Mouse (Mus musculus): ENCODE measurements at regions not wholly inside any gene's neighbourhood (a gene's known extent, or its start where the extent isn't known, plus 50 kb on each side); places are given as distances from the start of the nearest gene placed in this dataset.

- DNase-seq = no peak
These were observed 146.7 kb downstream of the Plk2 start for GRCm38 (mm10) chr13:110541288-110542148.

DNA sequence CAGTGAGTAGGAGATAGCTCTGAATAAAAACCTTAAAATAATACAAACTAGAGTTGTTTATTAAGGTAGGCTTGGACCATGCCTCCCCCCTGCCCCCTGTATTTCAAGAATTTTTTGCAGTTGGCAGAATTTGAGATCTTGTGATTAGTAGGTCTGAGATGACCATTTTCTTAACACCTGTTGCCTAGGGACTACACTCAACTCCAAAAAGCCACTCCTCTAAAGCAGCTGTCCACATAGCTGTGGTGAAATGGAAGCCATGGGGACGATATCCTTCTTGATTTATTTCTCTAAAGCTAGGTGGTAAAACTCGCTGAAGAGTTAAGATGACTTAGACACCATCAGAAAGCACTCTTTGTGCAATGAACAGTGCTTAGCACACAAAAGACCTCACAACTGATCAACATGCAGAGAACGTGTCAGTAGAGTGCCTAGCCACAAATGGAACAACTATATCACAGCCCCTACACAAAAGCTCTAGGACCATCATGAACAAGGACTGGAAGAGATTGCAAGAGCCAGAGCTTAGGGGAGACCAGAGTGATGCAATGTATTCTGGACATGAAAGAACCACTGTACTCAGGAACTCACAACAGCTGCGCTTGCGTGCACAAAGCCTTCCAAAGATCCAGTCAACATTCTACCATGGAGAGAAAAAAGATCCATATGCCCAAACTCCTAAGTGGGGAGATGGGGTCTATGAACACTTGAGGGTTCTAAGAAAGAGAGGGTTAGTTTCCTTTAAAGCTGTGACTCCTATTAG is 147.6 kb downstream of the Plk2 start:
- no peak for DNase-seq

GRCm38 (mm10) chr13:110545454-110545853 is 150.6 kb downstream of the Plk2 start:
- DNase-seq = peak; percentile 37 to 46

GRCm38 (mm10) chr13:110555529-110556319 is 160.9 kb downstream of the Plk2 start:
- no peak for DNase-seq

GRCm38 (mm10) chr13:110556355-110557095 is 161.7 kb downstream of the Plk2 start:
- no peak for DNase-seq

DNA sequence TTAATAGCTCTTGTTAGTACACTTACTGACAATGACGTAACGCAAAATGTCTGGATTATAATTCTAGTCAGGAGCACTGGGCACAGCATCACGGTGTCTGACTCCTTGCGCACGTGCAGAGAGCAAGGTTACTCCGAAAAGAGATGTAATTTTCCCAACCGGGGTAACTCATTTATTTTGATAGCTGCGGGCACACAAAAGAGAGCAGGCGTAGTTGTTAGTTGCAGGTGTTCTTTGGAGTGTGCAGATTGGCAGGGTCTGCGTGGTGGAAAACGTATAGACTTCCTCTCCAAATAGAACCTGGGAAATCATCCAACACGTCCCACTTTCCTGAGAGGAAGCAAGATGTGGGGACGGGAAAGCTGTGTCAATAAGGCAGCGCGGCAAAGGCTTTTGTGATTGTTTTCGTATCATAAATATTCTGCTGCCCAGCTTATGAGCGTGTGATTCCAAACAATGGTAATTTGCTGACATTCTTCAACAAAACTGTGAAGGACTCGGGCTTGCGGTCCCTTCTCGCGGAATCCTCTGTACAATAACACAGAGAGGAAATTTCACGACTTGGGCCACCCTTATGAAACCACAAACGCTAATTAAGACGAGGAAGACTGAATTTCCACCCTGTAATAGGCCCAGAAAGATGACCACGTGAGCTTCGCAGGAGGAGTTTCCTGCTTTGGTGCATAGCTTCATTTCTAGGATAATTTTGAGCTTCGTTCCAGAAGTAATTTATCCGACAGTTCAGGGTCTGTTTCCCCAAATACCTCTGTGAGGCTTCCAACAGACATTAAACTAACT is 163.3 kb downstream of the Plk2 start:
- DNase-seq = no peak

GRCm38 (mm10) chr13:110560566-110560965 is 165.7 kb downstream of the Plk2 start:
- no peak for DNase-seq

- DNase-seq = no peak
These were observed 167.7 kb downstream of the Plk2 start for GRCm38 (mm10) chr13:110562499-110562898.

DNA sequence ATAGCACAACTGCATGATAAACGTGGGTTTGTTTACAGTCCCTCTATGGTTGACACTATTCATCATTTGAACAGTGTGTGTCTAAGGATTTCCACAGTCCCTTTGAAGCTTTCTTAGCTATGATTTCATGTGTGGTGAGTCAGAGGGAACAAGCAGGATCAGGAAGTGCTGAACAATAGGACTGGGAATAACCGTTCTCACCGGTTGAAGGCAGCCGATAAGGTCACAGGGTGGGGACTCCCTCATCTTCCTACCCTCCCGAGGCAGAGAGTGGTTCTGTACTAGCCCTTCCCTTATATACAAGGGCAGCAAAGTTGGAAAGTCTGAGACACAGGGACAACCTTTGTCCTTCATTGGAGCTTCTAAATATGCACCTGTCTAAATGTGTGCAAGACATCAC is 168.1 kb downstream of the Plk2 start:
- DNase-seq = peak; percentile 40 to 62

DNA sequence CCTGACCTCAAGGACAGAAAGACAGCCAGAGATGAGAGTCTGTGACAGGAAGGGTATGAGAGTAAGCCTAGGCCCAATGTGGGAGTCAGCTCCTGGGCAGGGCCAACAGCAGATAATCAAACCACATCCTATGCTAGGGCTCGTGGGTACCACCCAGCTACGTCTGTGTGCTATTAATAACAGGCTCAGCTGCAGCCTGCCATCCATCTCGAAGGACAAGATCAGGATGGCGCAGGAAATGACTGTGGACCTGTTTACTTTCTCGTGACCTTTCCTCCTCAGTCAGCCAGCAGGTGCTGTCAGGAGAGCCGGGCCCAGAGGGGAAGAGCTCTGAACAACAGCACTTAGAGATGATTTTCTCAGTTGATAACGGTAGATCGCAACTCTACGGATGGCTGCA is 169.1 kb downstream of the Plk2 start:
- peak; percentile 39 to 45 for DNase-seq

DNA sequence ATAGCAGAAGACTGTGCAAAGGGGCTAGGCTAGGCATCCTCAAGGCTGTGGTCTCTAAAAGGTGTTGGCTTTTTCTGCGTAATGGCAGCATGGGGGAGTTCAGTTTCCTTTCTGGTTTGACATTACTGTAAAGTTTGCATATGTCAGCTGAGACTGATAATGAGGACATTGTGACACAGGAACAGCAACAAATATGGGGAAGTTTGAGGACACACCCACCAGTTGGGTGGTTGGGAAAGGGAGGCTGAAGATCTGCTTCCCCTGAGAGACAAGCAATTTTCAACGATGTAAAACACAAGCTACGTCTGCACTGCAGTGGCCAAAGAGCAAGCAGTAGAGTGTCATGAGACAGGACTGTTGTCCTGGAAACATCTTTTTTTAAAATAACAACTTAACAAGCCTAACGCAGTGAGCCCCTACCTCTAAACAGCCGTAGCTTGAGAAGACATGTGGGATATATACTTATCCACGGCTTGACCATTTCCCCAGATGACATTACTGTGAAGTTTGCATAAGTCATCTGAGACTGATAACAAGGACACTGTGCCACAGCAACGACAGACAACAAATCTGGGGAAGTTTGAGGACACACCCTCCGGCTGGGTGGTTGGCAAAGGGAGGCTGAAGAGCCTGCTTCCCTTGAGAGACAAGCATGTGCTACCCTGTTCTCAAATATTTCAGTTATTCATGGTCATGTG is 173.8 kb downstream of the Plk2 start:
- DNase-seq = no peak

DNA sequence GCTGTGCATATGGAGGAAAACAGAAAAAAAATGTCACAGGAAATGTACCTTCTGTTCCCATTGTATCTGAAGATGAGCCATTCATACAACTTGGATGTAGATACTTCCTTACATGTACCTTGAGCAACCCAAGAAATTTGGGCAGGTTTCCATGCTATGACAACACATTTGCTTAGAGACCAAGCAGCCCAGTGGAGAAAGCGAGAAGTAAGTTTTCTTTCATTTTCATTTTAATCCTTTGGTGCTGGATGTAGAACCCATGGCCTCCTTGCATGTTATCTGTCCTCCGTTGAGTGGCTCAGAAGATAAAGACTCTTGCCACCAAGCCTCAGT is 174.3 kb downstream of the Plk2 start:
- no peak for DNase-seq

GRCm38 (mm10) chr13:110570386-110570785 is 175.5 kb downstream of the Plk2 start:
- DNase-seq = no peak

- no peak for DNase-seq
These were observed 178.7 kb downstream of the Plk2 start for GRCm38 (mm10) chr13:110573360-110574065.

DNA sequence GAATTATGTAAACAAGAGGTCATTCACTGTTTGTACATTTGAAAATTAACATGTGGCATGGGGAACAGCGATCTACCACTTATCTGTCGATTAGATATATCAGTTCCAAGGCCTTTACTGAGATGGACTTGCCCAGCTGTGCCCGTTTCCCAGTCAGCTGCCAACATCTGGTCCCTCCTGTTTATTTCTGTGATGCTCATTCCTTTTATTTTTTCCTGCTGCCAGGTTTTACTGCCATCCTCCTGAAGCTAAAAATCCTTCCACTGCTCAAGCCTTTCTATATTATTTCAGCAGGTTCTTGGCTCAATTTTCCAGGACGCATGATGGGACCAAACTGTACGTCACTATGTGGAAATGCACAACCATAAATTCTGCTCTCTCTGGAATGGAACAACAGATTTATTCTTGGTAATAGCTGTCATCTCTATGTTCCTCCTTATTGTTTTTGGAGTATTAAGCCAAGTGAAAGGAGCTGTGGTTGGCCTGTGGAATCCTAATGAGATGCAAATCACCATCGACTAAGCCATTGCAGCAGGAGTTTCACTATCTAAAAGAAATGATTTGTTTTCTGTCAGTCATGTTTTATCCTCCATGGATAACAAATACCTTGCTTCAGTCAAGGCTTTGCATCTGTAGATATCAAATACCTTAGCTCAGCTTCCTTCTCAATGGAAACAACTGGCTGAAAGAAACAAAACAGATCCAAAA is 180.1 kb downstream of the Plk2 start:
- DNase-seq = no peak

DNA sequence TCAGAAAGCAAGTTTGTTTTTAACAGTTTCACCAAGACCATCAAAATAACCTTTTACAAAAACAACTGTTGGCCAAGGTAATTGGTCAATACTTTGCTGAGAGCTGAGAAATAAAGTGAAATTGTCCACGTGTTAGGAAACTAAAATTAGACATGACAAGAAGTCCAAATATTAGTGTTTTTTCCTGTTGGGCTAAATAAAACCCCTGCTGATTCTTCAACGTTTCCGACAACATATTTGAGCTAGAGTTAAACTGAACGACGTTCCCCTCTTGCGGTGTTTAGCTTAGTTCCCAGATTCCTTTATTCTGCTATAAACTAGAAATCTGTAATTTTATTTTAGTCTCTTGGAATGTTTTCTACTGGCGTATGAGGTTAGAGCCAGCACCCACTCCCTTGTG is 183.3 kb downstream of the Plk2 start:
- no peak for DNase-seq

- DNase-seq = no peak
These were observed 185.3 kb downstream of the Plk2 start for GRCm38 (mm10) chr13:110580166-110580565.

GRCm38 (mm10) chr13:110580570-110580969 is 185.7 kb downstream of the Plk2 start:
- DNase-seq = no peak

- no peak for DNase-seq
These were observed 189.9 kb downstream of the Plk2 start for GRCm38 (mm10) chr13:110584765-110585164.

- DNase-seq = no peak
These were observed 199.8 kb downstream of the Plk2 start for GRCm38 (mm10) chr13:110594630-110595029.
